Mouse (Mus musculus) lung, embryonic 16.5 days (tissue): ENCODE measurements around the gene Dync2li1. TPM values are rescaled to one million over a fixed set of nuclear protein-coding genes. Genes with fewer than 3 reads are reported as not detected.
A peak's percentile ranks its signal among the peaks of the same experiment; 100 is the strongest.

Experiments used
- ATAC-seq: fragments of 200-750 bp; cut with Nextera tagmentation; 2 replicates; pipeline ENCODE4 v1.8.0; 2017; ENCODE audit warnings: low read depth, mild to moderate bottlenecking, moderate library complexity
- H3K27ac ChIP-seq: fragments of 300-500 bp; sonication (generic); 2 replicates; pipeline ENCODE4 v1.5.1; 2014; ENCODE audit warnings: mild to moderate bottlenecking, control low read depth, low read length
- H3K27me3 ChIP-seq: fragments of 300-500 bp; sonication (generic); 2 replicates; pipeline ENCODE4 v1.6.1; 2014; ENCODE audit warnings: low read depth, low read length, mixed read lengths; ENCODE audit not compliant: control insufficient read depth, insufficient read depth
- H3K36me3 ChIP-seq: fragments of 300-500 bp; sonication (generic); 2 replicates; pipeline ENCODE4 v1.6.1; 2014; ENCODE audit warnings: low read length; ENCODE audit not compliant: control insufficient read depth, insufficient read depth
- H3K4me1 ChIP-seq: fragments of 300-500 bp; sonication (generic); replicated peaks from 2 replicates; pipeline ENCODE4 v1.6.1; 2014; ENCODE audit warnings: low read length, mixed read lengths; ENCODE audit not compliant: control insufficient read depth, insufficient read depth
- H3K4me2 ChIP-seq: fragments of 300-500 bp; sonication (generic); 2 replicates; pipeline ENCODE4 v1.6.1; 2014; ENCODE audit warnings: low read depth, low read length, control low read depth
- H3K4me3 ChIP-seq: fragments of 300-500 bp; sonication (generic); 2 replicates; pipeline ENCODE4 v1.5.1; 2014; ENCODE audit warnings: mild to moderate bottlenecking, low read length, control low read depth
- H3K9ac ChIP-seq: fragments of 300-500 bp; sonication (generic); 2 replicates; pipeline ENCODE4 v1.6.1; 2014; ENCODE audit warnings: low read length, control low read depth
- H3K9me3 ChIP-seq: fragments of 300-500 bp; sonication (generic); 2 replicates; pipeline ENCODE4 v1.6.1; 2016; ENCODE audit warnings: low read length; ENCODE audit not compliant: control insufficient read depth
- WGBS: fragments of 180-500 bp; shearing (Covaris S2); extraction: QIAGEN DNeasy Blood & Tissue Kit; methylation state at CpG from one replicate; pipeline ENCODE4 v1.1.7; 2014; 5-methylcytosine and 5-hydroxymethylcytosine counted together
- polyA plus RNA-seq: library from polyadenylated mRNA; unstranded; fragments of >200 nt; fragmentation: Nextera tagmentation; extraction: Ambion mirVana; gene quantifications from 2 replicates; pipeline ENCODE4 v1.2.1, GENCODE M21; 2015

Dync2li1 gene
- polyA plus RNA-seq, 1 experiment from 2014 or later: 46.9 TPM

DNA sequence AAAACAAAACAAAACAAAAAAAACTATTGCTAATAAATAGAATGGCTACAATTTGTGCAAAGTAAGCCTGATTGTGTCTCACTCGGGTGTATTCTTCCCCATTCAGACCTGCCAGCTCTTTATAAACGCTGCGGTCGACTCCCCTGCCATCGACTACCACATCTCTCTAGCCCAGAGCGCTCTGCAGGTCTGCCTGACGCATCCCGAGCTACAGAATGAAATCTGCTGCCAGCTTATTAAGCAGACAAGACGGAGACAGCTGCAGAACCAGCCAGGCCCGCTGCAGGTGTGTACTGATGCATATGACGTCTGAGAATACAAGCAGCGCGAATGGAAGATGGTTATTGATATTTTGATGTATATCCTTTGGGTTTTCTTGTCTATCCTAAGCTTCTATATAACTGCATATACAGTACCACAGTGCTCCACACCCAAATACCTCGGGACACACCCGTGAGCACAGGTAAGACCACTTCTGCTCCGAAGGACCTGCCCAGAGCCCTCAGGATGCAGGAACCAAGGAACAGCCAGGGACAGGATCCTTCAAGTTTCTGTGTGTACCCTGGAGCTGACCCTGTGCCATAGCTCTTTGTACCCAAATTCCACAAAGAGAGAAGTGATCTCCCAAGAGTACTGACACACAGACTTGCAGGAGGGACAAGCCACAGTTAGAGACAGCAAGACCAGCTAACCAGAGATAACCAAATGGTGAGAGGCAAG lies 34.7 kb upstream of the Dync2li1 start:
- Histone ChIP-seq H3K4me1 (peaks cover 3% of the 10 kb centered on the region; the same call in 1 of the 2 replicates), H3K4me2 (no peak overlapping the region), H3K9me3 (no peaks in the 10 kb centered on the region), H3K27ac (no peak overlapping the region), H3K36me3 (peaks cover 15% of the 10 kb centered on the region), H3K4me3 (no peak overlapping the region), H3K9ac (no peak overlapping the region), H3K27me3 (no peaks in the 10 kb centered on the region)
- WGBS: 88% methylated on average over 16 of the region's 16 CpGs
- ATAC-seq: no peak

DNA sequence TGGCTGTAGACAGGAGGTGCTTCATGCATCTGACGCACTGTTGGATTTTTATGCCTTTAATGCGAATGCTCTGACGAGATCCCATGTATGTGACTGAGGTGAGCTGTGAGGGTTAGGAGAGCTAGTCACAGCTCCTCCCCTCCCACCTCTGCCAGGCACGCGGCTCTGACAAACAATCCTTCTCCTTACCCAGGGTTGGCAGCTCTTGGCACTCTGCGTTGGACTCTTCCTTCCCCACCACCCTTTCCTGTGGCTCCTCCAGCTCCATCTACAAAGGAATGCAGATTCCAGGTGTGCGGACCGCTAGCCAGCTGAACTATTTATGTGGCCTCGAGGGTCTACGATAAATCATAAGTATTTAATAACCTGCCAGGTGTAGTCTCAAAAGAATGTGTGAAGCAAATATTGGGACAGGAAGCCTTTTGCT lies 30.3 kb upstream of the Dync2li1 start:
- no peaks in the 10 kb centered on the region for H3K9me3 ChIP-seq
- peak overlapping the region; percentile 55 for H3K27ac ChIP-seq
- peak; percentile 94 for ATAC-seq
- no peak overlapping the region for H3K4me3 ChIP-seq
- 30% methylated on average over 10 of the region's 10 CpGs for WGBS
- H3K4me1 ChIP-seq: peaks cover 7% of the 10 kb centered on the region
- no peak overlapping the region for H3K9ac ChIP-seq
- peaks cover 13% of the 10 kb centered on the region for H3K36me3 ChIP-seq
- H3K27me3 ChIP-seq: no peaks in the 10 kb centered on the region
- peak overlapping the region; percentile 20; the same call in 1 of the 2 replicates for H3K4me2 ChIP-seq

DNA sequence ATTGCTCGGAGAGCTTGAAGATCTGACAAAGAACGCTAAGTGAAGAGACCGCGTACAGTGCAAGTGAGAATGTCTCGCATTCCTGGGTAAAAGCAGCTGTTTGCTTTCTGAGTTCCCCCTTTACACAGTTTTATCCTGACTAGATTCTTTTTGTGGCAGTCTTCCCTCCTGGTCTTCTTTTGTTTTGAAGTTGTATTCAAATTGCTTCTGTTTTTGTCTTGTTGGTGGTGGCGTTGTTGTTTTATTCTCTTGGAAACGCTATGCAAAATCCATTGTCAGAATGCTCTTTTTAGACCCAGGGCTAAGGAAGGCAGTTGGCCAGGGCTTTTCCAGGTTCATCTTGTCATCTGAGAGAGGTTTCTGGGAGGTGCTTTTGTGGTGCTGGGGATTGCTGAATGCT lies 29.8 kb upstream of the Dync2li1 start:
- no peaks in the 10 kb centered on the region for H3K9me3 ChIP-seq
- H3K4me2 ChIP-seq: no peak overlapping the region
- H3K27ac ChIP-seq: peak overlapping the region; percentile 52
- peaks cover 10% of the 10 kb centered on the region for H3K36me3 ChIP-seq
- no peak overlapping the region for H3K4me3 ChIP-seq
- peaks cover 7% of the 10 kb centered on the region for H3K4me1 ChIP-seq
- H3K9ac ChIP-seq: no peak overlapping the region
- H3K27me3 ChIP-seq: no peaks in the 10 kb centered on the region
- 54% methylated on average over 7 of the region's 7 CpGs for WGBS
- ATAC-seq: peak; percentile 49; the same call in 1 of the 2 replicates

DNA sequence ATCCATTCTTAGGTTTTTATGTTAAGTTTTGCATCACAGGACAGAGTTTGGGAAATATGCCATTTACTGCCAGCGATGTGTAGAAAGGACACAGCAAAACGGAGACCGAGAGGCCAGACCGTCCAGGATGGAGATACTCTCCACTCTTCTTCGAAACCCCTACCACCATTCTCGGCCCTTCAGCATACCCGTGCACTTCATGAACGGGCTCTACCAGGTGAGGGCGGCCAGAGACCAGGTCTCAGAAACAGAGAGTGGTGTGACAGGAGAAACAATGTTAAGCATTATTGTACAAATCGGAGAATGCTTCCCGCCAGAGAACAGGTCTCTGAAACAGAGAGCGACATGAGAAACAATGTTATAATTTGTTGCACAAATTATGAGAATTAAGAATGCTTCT lies 28.4 kb upstream of the Dync2li1 start:
- no peak overlapping the region for H3K9ac ChIP-seq
- peaks cover 6% of the 10 kb centered on the region; the same call in 1 of the 2 replicates for H3K36me3 ChIP-seq
- no peaks in the 10 kb centered on the region for H3K27me3 ChIP-seq
- H3K9me3 ChIP-seq: no peaks in the 10 kb centered on the region
- WGBS: 88% methylated on average over 12 of the region's 12 CpGs
- no peak overlapping the region for H3K4me3 ChIP-seq
- H3K27ac ChIP-seq: no peak overlapping the region
- no peak for ATAC-seq
- peaks cover 8% of the 10 kb centered on the region for H3K4me1 ChIP-seq
- no peak overlapping the region for H3K4me2 ChIP-seq

DNA sequence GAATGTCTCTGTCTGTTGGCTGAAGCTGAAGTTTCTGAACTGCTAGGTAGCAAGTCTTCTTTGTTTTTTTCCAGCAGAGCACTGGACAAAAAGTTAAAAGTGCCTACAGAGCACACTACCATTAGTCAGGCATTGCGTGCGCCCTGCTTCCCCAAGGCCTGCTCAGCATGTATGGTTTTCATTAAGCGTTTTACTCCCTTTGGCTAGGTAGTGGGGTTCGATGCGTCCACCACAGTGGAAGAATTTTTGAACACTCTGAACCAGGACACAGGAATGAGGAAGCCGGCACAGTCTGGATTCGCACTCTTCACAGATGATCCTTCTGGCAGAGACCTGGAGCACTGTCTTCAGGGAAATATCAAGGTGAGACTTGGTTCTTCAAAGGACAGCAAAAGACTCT lies 27.4 kb upstream of the Dync2li1 start:
- WGBS: 89% methylated on average over 7 of the region's 7 CpGs
- no peak overlapping the region for H3K4me2 ChIP-seq
- H3K9ac ChIP-seq: no peak overlapping the region
- H3K9me3 ChIP-seq: no peaks in the 10 kb centered on the region
- H3K36me3 ChIP-seq: peaks cover 4% of the 10 kb centered on the region; the same call in 1 of the 2 replicates
- H3K4me3 ChIP-seq: no peak overlapping the region
- H3K27me3 ChIP-seq: no peaks in the 10 kb centered on the region
- no peak for ATAC-seq
- H3K27ac ChIP-seq: no peak overlapping the region
- H3K4me1 ChIP-seq: peaks cover 17% of the 10 kb centered on the region

DNA sequence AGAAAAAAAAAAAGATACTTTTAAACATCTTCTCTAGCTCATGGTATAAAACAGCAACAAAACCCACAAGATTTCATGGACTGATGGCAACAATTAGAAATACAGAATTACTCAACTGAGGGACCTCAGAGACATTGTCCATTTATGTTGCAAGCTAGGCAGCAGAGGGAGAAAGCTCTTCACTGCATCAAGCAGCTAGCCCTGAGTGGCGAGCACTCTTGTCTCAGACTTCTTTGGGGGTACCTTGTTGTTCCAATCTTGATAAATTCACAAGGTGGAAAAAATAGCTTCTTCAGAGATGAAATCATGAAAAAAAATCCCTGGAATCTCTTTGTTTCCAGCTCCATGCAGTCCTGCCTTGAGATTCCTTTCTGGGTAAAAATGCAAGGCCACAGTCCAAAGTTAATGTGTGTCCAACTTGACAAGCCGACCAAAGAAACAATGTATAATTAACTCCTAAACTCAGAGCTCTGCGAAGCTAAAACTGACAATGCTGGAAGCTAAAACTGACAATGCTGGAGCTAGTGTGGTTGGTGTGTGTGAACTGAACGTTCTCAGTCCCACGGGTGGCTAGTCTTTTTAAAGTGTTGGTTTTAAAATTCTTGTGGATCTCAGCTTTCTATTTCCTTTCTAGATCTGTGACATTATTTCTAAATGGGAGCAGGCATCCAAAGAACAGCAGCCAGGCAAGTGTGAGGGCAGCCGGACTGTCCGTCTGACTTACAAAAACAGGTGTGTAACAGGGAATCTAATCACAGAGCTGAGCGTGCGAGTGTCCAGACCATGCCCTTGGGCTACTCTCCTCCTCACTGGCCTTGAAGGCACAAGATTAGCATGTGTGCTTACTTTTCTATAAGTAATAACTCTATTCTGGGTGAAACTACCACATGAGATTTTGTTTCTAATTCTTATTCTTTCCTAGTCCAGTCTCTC lies 26.0 kb upstream of the Dync2li1 start:
- ATAC-seq: no peak
- H3K4me2 ChIP-seq: no peak overlapping the region

DNA sequence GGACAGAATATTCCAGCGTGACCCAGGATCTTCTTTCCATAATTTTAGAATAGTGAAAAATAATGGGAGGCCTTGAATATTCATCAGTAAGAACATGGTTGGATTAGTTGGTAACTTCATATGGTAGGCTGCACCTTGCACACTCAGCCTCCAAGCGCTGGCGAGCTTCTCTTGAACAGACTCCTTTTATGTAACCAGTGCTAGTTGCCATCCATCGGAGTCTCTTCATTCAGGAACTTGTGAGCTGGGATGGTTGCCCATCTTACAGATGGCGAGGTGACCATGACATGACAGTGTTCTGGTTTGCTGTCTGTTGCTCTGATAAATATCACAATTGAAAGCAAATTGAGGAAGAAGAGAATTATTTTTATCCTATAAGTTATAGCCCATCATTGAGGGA lies 24.5 kb upstream of the Dync2li1 start:
- Histone ChIP-seq H3K4me3 (no peak overlapping the region), H3K4me2 (no peak overlapping the region), H3K9ac (no peak overlapping the region), H3K36me3 (peaks cover under 1% of the 10 kb centered on the region; the same call in 1 of the 2 replicates), H3K27ac (no peak overlapping the region), H3K4me1 (peaks cover 13% of the 10 kb centered on the region), H3K9me3 (no peaks in the 10 kb centered on the region), H3K27me3 (no peaks in the 10 kb centered on the region)
- ATAC-seq: no peak
- 95% methylated on average over 5 of the region's 5 CpGs for WGBS

More for the DNA sequence above, 26.0 kb upstream of the Dync2li1 start:
- WGBS: 61% methylated on average over 9 of the region's 9 CpGs
- H3K4me1 ChIP-seq: peaks cover 17% of the 10 kb centered on the region
- H3K36me3 ChIP-seq: no peaks in the 10 kb centered on the region
- H3K27ac ChIP-seq: peak overlapping the region; percentile 3; the same call in 1 of the 2 replicates
- no peak overlapping the region for H3K4me3 ChIP-seq
- no peak overlapping the region for H3K9ac ChIP-seq
- H3K27me3 ChIP-seq: no peaks in the 10 kb centered on the region
- H3K9me3 ChIP-seq: no peaks in the 10 kb centered on the region

DNA sequence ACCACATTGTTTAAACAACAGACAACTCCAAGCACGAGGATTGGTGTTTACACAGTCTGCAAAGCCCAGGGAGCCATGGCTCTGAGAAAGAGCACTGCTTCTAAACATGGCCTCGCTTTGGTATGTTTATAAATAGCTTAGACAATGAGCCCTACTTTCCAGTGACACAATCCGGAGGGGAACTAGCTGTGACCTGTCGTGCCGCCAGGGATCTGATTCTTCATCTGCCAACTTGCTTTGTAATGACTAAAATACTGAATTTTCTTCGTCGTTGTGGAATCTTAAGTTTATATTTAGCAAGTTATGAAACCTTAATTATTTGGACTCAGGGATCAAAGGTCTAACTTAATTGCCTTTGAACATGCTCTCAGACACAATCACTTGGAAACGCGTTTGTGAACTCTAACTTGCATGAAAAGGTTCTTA lies 23.1 kb upstream of the Dync2li1 start:
- H3K27ac ChIP-seq: peak overlapping the region; percentile 76

More for the DNA sequence above, 23.1 kb upstream of the Dync2li1 start:
- 20% methylated on average over 9 of the region's 9 CpGs for WGBS
- Histone ChIP-seq H3K27me3 (no peaks in the 10 kb centered on the region), H3K4me3 (no peak overlapping the region), H3K4me1 (peaks cover 13% of the 10 kb centered on the region), H3K9ac (no peak overlapping the region), H3K4me2 (no peak overlapping the region), H3K9me3 (no peaks in the 10 kb centered on the region), H3K36me3 (peaks cover 4% of the 10 kb centered on the region; the same call in 1 of the 2 replicates)
- ATAC-seq: peak; percentile 93
